Mouse (Mus musculus): ENCODE measurements at regions not wholly inside any gene's neighbourhood (a gene's known extent, or its start where the extent isn't known, plus 50 kb on each side); places are given as distances from the start of the nearest gene placed in this dataset.

- no peak for DNase-seq
Observed at GRCm38 (mm10) chr8:86428998-86429651, 151.4 kb downstream of the Abcc12 start.

GRCm38 (mm10) chr8:86428131-86428530 is 152.4 kb downstream of the Abcc12 start:
- no peak for DNase-seq

- no peak for DNase-seq
Observed at GRCm38 (mm10) chr8:86426056-86426455, 154.4 kb downstream of the Abcc12 start.

- DNase-seq, result no peak
Observed at GRCm38 (mm10) chr8:86425382-86425781, 155.1 kb downstream of the Abcc12 start.

- no peak for DNase-seq
Observed at GRCm38 (mm10) chr8:86419059-86419651, 161.3 kb downstream of the Abcc12 start.

- DNase-seq, result no peak
Observed at GRCm38 (mm10) chr8:86418414-86418981, 162.0 kb downstream of the Abcc12 start.

- DNase-seq, result no peak
Observed at GRCm38 (mm10) chr8:86415208-86415607, 165.3 kb downstream of the Abcc12 start.

- DNase-seq, result no peak
Observed at GRCm38 (mm10) chr8:86411232-86411631, 169.3 kb downstream of the Abcc12 start.

GRCm38 (mm10) chr8:86406196-86406595 is 174.3 kb downstream of the Abcc12 start:
- peak; percentile 56 for DNase-seq

- DNase-seq, result no peak
Observed at GRCm38 (mm10) chr8:86403434-86403833, 177.1 kb downstream of the Abcc12 start.

- no peak for DNase-seq
Observed at GRCm38 (mm10) chr8:86401946-86402345, 178.5 kb downstream of the Abcc12 start.

- DNase-seq, result no peak
Observed at GRCm38 (mm10) chr8:86395121-86395520, 185.4 kb downstream of the Abcc12 start.

GRCm38 (mm10) chr8:86393835-86394234 is 186.7 kb downstream of the Abcc12 start:
- DNase-seq, result no peak

GRCm38 (mm10) chr8:86393374-86393773 is 187.1 kb downstream of the Abcc12 start:
- DNase-seq, result no peak

- no peak for DNase-seq
Observed at GRCm38 (mm10) chr8:86390715-86391114, 189.8 kb downstream of the Abcc12 start.

- no peak for DNase-seq
Observed at GRCm38 (mm10) chr8:86389690-86390671, 190.5 kb downstream of the Abcc12 start.

GRCm38 (mm10) chr8:86385236-86385635 is 195.2 kb downstream of the Abcc12 start:
- no peak for DNase-seq

- DNase-seq, result no peak
Observed at GRCm38 (mm10) chr8:86381977-86382376, 198.5 kb downstream of the Abcc12 start.

- no peak for DNase-seq
Observed at GRCm38 (mm10) chr8:86368062-86368461, 212.4 kb downstream of the Abcc12 start.

GRCm38 (mm10) chr8:86366636-86367035 is 213.8 kb downstream of the Abcc12 start:
- no peak for DNase-seq

- no peak for DNase-seq
Observed at GRCm38 (mm10) chr8:86365726-86366125, 214.8 kb downstream of the Abcc12 start.

- DNase-seq, result no peak
Observed at GRCm38 (mm10) chr8:86364898-86365297, 215.6 kb downstream of the Abcc12 start.

- no peak for DNase-seq
Observed at GRCm38 (mm10) chr8:86360283-86360682, 220.2 kb downstream of the Abcc12 start.
